Mouse (Mus musculus) myocyte (in vitro differentiated cells): ENCODE results near the gene Gen1.

Experiments used
- MAX ChIP-seq: IDR thresholded peaks from one replicate; pipeline ENCODE4 v1.6.1; 2011; ENCODE audit warnings: low read depth, mild to moderate bottlenecking, control low read depth
- TCF12 ChIP-seq: IDR thresholded peaks from one replicate; pipeline ENCODE4 v1.6.1; 2011; ENCODE audit warnings: mild to moderate bottlenecking, control low read depth; ENCODE audit not compliant: poor library complexity, insufficient read depth, severe bottlenecking

GRCm38 (mm10) chr12:11300858-11301257, 35.3 kb upstream of the Gen1 start:
- TF ChIP-seq TCF12 (no peak), MAX (no peak)
